Mouse (Mus musculus) adrenal gland, adult 2 months (tissue): ENCODE measurements around the gene Stk39. TPM values are rescaled to one million over a fixed set of nuclear protein-coding genes. Genes with fewer than 3 reads are reported as not detected.

ENCODE experiments used
- DNase-seq: peaks from one replicate; pipeline ENCODE4 v3.0.0; 2021
- polyA plus RNA-seq: library from polyadenylated mRNA; depleted of rRNA; stranded (reverse); fragments of >200 nt; gene quantifications from 2 replicates; pipeline ENCODE4 v1.2.3, GENCODE M21; 2012
- total RNA-seq, 2 experiments: library from RNA; stranded (reverse); gene quantifications; 2 replicates each; pipeline ENCODE4 v1.2.3; 2021

Stk39 gene
- total and polyA plus RNA-seq, 3 experiments = 18.3 to 96.2 (median 70.2) TPM

DNA sequence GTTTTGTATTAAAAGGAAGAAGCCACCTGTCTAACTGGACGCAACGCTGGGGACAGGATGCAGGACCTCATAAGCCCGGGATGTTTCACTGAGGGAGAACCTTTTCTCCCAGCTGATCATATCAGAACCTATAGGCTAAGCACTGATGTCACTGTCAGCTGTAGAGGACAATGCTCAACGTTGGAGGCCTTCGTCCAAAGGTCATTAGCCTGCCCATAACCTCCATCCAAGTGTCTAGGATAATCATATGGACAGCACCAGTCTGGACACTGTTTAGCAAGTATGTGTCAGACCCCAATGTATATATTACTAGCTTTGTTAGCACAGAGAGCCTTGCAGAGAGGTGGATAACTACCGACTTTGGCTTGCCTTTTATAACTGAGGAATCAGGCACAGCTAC, 51.8 kb downstream of the Stk39 start:
- DNase-seq = no peak

- no peak for DNase-seq
Measured at GRCm38 (mm10) chr2:68419746-68420145, 52.3 kb downstream of the Stk39 start.

- DNase-seq = no peak
Measured at GRCm38 (mm10) chr2:68419165-68419564, 52.9 kb downstream of the Stk39 start.

GRCm38 (mm10) chr2:68417081-68417480, 55.0 kb downstream of the Stk39 start:
- DNase-seq = peak; percentile 52

DNA sequence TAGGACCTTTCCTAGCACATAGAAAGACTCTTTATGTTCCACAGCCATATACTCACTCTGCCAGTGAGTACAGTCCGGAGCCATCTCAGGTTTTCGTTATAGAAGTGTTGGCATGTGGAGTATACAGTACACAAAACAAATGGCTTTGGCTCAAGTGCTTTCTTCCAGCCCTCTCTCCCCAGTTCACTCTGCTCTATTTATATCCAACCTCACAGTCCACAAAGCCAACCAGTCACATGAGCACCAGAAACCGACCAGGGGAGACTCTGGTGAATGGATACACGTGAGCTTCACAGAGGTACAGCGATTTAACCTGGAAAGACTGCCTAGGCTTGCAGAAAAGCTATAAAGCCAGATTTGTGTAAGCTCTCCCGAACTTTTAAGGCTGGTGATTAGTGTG, 56.4 kb downstream of the Stk39 start:
- DNase-seq = no peak

- no peak for DNase-seq
Measured at GRCm38 (mm10) chr2:68412149-68412548, 59.9 kb downstream of the Stk39 start.

DNA sequence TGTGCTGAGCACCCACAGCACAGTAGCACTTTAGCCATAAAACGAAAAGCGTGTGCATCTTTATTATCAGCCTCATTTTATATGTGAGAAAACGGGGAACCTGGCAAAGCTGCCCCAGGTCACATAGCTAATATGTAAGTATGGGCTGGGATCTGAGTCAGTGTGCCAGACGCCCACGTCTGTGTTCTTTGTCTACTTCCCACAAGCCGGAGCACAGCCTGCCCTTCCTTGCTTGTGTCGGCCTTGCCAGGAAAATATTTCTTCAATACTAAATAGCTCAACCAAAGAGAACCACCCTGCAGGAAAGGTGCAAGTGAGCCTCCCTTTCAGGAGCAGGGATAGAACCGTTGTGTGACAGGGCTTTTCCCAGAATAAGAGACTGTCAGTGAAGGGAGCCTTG, 60.9 kb downstream of the Stk39 start:
- no peak for DNase-seq

- no peak for DNase-seq
Measured at GRCm38 (mm10) chr2:68409640-68410215, 62.3 kb downstream of the Stk39 start.

GRCm38 (mm10) chr2:68408271-68408980, 63.6 kb downstream of the Stk39 start:
- peak; percentile 42 for DNase-seq

DNA sequence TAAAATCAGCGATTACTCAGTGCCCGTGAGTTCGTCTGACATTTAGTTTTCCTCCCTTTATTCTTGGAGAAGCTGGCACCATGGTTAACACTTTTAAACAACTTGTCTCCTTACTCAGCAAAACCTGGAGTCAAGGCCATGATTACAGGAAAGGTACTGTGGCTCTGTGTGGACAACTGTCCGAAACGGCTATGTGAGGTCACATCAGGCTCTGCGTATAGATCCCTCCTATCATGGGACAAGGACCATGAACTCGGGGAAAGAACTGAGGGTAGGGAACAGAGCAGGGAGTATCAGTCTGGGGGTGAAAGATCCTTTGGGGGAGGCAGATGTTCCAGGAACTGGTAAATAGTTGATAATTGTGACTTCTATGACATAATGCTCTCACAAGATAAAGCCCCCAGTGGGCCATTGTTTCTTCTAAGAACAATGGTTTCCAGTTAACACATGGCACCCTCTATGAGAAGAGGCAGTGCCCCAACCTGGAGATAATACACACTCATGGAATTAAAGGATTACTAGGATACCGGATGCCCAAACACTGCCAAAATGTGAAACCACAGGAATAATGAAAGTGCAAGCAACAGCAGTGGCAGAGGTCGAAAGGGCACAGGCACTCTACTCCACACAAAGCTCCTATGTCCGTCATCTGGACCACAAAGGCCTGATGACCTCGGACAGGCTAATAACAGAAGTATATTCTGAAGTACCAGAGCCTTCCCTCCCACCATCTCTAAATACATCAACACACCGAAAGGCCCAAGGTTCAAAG, 64.7 kb downstream of the Stk39 start:
- DNase-seq = no peak

DNA sequence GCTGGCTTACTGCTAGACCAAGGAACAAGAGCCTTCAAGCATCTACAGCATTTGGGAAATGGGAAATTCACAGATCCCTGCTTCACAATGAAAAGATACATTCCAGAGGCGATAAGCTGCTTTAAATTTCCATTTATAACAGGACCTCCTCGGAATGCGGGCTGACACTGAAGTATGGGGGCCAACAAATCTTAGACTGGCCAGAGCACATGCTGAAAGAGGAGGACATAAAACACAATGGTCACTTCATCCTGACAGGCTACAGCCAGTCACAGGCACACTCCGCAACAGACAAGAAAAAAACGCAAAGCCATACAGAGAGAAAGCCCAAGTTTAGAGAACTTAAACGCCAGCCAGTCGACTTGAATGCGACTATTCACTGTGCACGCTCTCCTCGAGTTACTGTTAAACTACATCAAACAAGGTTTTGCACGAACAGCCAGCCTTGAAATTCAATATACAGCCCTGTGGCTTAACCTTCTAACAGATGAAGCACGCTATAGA, 65.4 kb downstream of the Stk39 start:
- no peak for DNase-seq

- DNase-seq = peak; percentile 48
Measured at GRCm38 (mm10) chr2:68405163-68405715, 66.8 kb downstream of the Stk39 start.

DNA sequence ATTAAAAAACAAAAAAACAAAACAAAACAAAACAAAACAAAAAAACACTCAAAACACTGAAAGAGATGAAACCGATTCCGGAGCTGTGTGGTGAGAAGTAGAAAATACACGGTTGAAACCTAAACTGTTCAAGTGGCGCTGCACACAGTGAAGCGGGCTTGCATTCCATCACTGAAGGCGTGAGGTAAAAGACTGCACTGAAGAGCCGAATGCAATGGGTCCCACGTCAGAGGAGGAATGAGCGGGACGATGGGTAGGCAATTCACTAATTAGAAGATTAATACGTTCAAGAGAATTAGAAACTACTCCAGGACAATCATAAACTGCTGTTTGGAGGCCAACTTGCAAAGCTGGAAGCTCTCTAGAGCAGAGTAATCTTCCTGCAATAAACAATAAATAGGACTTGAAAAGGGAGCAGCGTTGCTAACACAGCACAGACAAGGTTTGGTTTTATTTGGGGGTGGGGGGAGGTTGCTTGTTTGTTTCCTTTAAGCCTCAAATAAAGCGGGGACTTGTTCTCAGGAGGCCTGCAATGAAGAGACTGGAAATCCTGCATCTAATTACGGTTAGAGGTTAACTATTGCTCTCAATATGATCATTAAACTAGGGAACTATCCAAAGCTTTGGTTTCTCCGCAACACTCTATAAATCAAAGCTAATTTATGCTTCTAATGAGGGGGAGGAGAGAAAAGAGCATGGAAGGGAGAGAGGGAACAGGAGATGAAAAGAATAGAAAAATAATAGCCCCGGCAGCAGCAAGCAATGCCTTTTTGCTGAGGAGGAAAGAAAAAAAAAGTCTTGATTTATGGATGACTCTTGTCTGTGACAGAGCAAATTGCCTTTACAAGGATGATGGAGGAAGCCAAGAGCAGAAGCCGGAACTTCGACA, 67.5 kb downstream of the Stk39 start:
- no peak for DNase-seq

- no peak for DNase-seq
Measured at GRCm38 (mm10) chr2:68393611-68394549, 78.2 kb downstream of the Stk39 start.

DNA sequence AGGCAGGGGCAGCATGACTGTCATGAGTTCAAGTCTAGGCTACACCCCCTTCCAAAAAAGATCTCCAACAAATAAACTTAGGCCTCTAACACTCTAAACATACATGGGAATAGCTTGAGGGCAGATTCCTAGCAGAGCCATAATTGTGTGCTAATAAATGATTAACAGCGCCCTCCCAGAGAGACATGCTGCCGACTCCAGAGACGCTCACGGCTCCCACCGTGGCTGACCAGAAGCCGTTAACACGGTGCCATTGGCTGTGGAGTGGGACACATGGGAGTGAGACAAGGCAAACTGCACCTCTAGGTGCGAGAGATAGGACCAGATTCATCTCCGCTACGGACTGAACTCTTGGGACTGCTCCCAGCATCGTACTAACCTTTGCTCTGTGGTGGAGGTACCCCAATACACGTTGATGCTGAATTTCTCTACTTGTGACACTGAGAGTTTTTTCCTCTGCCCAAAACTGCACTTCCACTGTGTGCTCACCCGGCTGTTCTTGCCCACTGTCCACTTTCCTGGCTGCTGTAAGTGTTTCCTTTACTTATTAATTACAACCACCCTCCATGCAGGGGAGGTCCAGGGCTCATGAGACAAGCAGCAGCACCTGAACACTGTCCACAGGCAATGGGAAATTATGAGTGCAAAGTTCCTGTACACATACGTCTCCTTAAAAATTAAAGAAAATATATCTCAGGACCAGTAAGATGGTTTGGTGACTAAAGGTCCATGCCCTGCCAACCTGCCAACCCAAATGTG, 84.1 kb downstream of the Stk39 start:
- no peak for DNase-seq

- DNase-seq = no peak
Measured at GRCm38 (mm10) chr2:68386313-68386863, 85.7 kb downstream of the Stk39 start.

DNA sequence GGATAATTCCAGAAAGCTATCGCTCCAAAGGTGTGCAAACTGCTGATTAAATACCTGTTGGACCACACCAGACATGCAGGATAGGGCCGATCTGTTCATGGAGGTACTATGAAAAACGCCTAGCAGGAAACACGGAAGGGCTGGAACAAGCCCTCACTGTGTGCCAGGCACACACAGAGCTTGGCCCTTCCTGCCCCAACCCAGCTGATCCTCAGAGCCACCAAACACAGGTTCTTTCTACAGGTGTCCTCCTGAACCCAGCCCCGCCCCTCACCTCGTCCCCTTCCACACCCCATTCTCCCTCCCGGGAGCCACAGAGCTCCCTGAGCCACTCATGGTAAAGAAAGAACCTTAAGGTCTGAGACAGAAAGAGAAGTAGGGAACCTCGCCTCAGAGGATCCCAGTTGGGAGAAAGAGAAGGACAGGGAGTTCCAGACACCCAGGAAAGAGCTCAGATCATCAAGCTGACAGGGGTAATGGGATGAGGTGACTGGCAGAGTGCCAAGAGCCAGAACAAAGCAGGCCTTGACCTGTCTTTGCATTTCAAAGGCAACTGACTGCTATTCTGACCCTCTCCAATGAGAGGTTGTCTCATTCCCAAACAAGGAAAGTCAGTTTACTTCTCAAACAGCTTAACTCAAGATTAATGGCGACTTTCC, 86.3 kb downstream of the Stk39 start:
- DNase-seq = peak; percentile 54

GRCm38 (mm10) chr2:68383964-68384363, 88.1 kb downstream of the Stk39 start:
- DNase-seq = no peak
